Mouse (Mus musculus) forebrain, embryonic 14.5 days (tissue): ENCODE measurements at regions not wholly inside any gene's neighbourhood (a gene's known extent, or its start where the extent isn't known, plus 50 kb on each side); places are given as distances from the start of the nearest gene placed in this dataset.

Source experiments
- ATAC-seq: fragments of 200-750 bp; cut with Nextera tagmentation; 2 replicates; pipeline ENCODE4 v1.8.0; 2017; ENCODE audit warnings: mild to moderate bottlenecking, moderate library complexity
- DNase-seq: peaks from one replicate; pipeline ENCODE4 v3.0.0-alpha.2; 2015; ENCODE audit warnings: low spot score
- H3K27ac ChIP-seq: fragments of 300-500 bp; sonication (generic); 2 replicates; pipeline ENCODE4 v1.5.1; 2014; ENCODE audit warnings: low read depth, mild to moderate bottlenecking, control low read depth, low read length, moderate library complexity
- H3K27me3 ChIP-seq: fragments of 300-500 bp; sonication (generic); replicated peaks from 2 replicates; pipeline ENCODE4 v1.6.1; 2014; ENCODE audit warnings: low read length, control low read depth, mixed read lengths; ENCODE audit not compliant: control insufficient read depth, insufficient read depth
- H3K36me3 ChIP-seq: fragments of 300-500 bp; sonication (generic); 2 replicates; pipeline ENCODE4 v1.6.1; 2014; ENCODE audit warnings: low read length, control low read depth; ENCODE audit not compliant: control insufficient read depth, insufficient read depth
- H3K4me1 ChIP-seq: fragments of 300-500 bp; sonication (generic); 2 replicates; pipeline ENCODE4 v1.6.1; 2014; ENCODE audit warnings: antibody characterized with exemption, low read length, control low read depth; ENCODE audit not compliant: control insufficient read depth, insufficient read depth
- H3K4me2 ChIP-seq: fragments of 300-500 bp; sonication (generic); 2 replicates; pipeline ENCODE4 v1.6.1; 2014; ENCODE audit warnings: mild to moderate bottlenecking, control low read depth, low read length
- H3K4me3 ChIP-seq: fragments of 300-500 bp; sonication (generic); 2 replicates; pipeline ENCODE4 v1.5.1; 2014; ENCODE audit warnings: low read depth, low read length, control low read depth
- H3K9ac ChIP-seq: fragments of 300-500 bp; sonication (generic); 2 replicates; pipeline ENCODE4 v1.6.1; 2014; ENCODE audit warnings: mild to moderate bottlenecking, low read length, control low read depth, moderate library complexity
- H3K9me3 ChIP-seq: fragments of 300-500 bp; sonication (generic); replicated peaks from 2 replicates; pipeline ENCODE4 v1.6.1; 2016; ENCODE audit warnings: low read length, control low read depth, mixed read lengths; ENCODE audit not compliant: control insufficient read depth
- WGBS: fragments of 180-500 bp; shearing (Covaris S2); extraction: QIAGEN DNeasy Blood & Tissue Kit; methylation state at CpG from one replicate; pipeline ENCODE4 v1.1.7; 2014; 5-methylcytosine and 5-hydroxymethylcytosine counted together

- peaks cover 29% of the 10 kb centered on the region for H3K4me1 ChIP-seq
- H3K4me3 ChIP-seq = no peak overlapping the region
- H3K27ac ChIP-seq = no peak overlapping the region
- 76% methylated on average over 7 of the region's 7 CpGs for WGBS
- no peak overlapping the region for H3K9ac ChIP-seq
- H3K4me2 ChIP-seq = no peak overlapping the region
- ATAC-seq (no peak), DNase-seq (no peak)
- peaks cover 6% of the 10 kb centered on the region; the same call in 1 of the 2 replicates for H3K9me3 ChIP-seq
- no peaks in the 10 kb centered on the region for H3K36me3 ChIP-seq
- H3K27me3 ChIP-seq = no peaks in the 10 kb centered on the region
Observed at GRCm38 (mm10) chr5:111663831-111664230, 69.9 kb upstream of the Gm26897 start.

- no peak overlapping the region for H3K4me3 ChIP-seq
- ATAC-seq (no peak), DNase-seq (no peak)
- no peak overlapping the region for H3K27ac ChIP-seq
- H3K4me1 ChIP-seq = peaks cover 20% of the 10 kb centered on the region
- no peak overlapping the region for H3K9ac ChIP-seq
- no peaks in the 10 kb centered on the region for H3K27me3 ChIP-seq
- H3K4me2 ChIP-seq = no peak overlapping the region
- H3K36me3 ChIP-seq = no peaks in the 10 kb centered on the region
- peaks cover 6% of the 10 kb centered on the region; the same call in 1 of the 2 replicates for H3K9me3 ChIP-seq
- 84% methylated on average over 19 of the region's 19 CpGs for WGBS
Observed at GRCm38 (mm10) chr5:111665406-111665805, 68.3 kb upstream of the Gm26897 start.

- Histone ChIP-seq H3K27me3 (no peaks in the 10 kb centered on the region), H3K4me1 (peaks cover 14% of the 10 kb centered on the region), H3K9me3 (peaks cover 6% of the 10 kb centered on the region; the same call in 1 of the 2 replicates), H3K27ac (no peak overlapping the region), H3K4me3 (no peak overlapping the region), H3K9ac (no peak overlapping the region), H3K4me2 (no peak overlapping the region), H3K36me3 (no peaks in the 10 kb centered on the region)
- ATAC-seq = no peak
- DNase-seq = no peak
- 75% methylated on average over 8 of the region's 8 CpGs for WGBS
Observed at GRCm38 (mm10) chr5:111666007-111666406, 67.7 kb upstream of the Gm26897 start.

GRCm38 (mm10) chr5:111667901-111668300, 65.8 kb upstream of the Gm26897 start:
- Histone ChIP-seq H3K36me3 (no peaks in the 10 kb centered on the region), H3K9ac (no peak overlapping the region), H3K4me1 (peaks cover 9% of the 10 kb centered on the region), H3K4me3 (no peak overlapping the region), H3K27ac (no peak overlapping the region), H3K27me3 (no peaks in the 10 kb centered on the region), H3K4me2 (no peak overlapping the region), H3K9me3 (peaks cover 6% of the 10 kb centered on the region; the same call in 1 of the 2 replicates)
- no peak for ATAC-seq
- WGBS = 74% methylated on average over 3 of the region's 3 CpGs
- no peak for DNase-seq

- H3K4me3 ChIP-seq = no peak overlapping the region
- H3K4me2 ChIP-seq = no peak overlapping the region
- H3K9me3 ChIP-seq = peaks cover 6% of the 10 kb centered on the region; the same call in 1 of the 2 replicates
- no peak overlapping the region for H3K27ac ChIP-seq
- peaks cover 9% of the 10 kb centered on the region for H3K4me1 ChIP-seq
- DNase-seq (no peak), ATAC-seq (no peak)
- H3K9ac ChIP-seq = no peak overlapping the region
- H3K36me3 ChIP-seq = no peaks in the 10 kb centered on the region
- H3K27me3 ChIP-seq = no peaks in the 10 kb centered on the region
Observed at GRCm38 (mm10) chr5:111669139-111669538, 64.6 kb upstream of the Gm26897 start.

- DNase-seq (no peak), ATAC-seq (no peak)
- no peaks in the 10 kb centered on the region for H3K27me3 ChIP-seq
- H3K4me3 ChIP-seq = no peak overlapping the region
- WGBS = 68% methylated on average over 6 of the region's 6 CpGs
- H3K27ac ChIP-seq = 0 out of 2 replicates have a peak overlapping the region, but pooled peaks have one; percentile 21
- no peaks in the 10 kb centered on the region for H3K36me3 ChIP-seq
- H3K9ac ChIP-seq = no peak overlapping the region
- H3K9me3 ChIP-seq = peaks cover 6% of the 10 kb centered on the region; the same call in 1 of the 2 replicates
- peaks cover 24% of the 10 kb centered on the region for H3K4me1 ChIP-seq
- H3K4me2 ChIP-seq = no peak overlapping the region
Observed at GRCm38 (mm10) chr5:111671762-111672161, 62.0 kb upstream of the Gm26897 start.

GRCm38 (mm10) chr5:111674976-111675672, 58.6 kb upstream of the Gm26897 start:
- DNase-seq = no peak
- H3K9me3 ChIP-seq = no peaks in the 10 kb centered on the region
- H3K4me1 ChIP-seq = peaks cover 54% of the 10 kb centered on the region
- H3K27me3 ChIP-seq = no peaks in the 10 kb centered on the region
- WGBS = 65% methylated on average over 6 of the region's 6 CpGs
- H3K4me2 ChIP-seq = no peak overlapping the region
- H3K36me3 ChIP-seq = no peaks in the 10 kb centered on the region
- H3K4me3 ChIP-seq = no peak overlapping the region
- H3K27ac ChIP-seq = peak overlapping the region; percentile 72
- no peak overlapping the region for H3K9ac ChIP-seq
- ATAC-seq = no peak

- ATAC-seq = peak; percentile 40
- Histone ChIP-seq H3K27me3 (no peaks in the 10 kb centered on the region), H3K27ac (peak overlapping the region; percentile 72), H3K9me3 (no peaks in the 10 kb centered on the region), H3K9ac (no peak overlapping the region; the same call in 1 of the 2 replicates), H3K4me1 (peaks cover 54% of the 10 kb centered on the region), H3K36me3 (no peaks in the 10 kb centered on the region), H3K4me3 (no peak overlapping the region), H3K4me2 (no peak overlapping the region)
- DNase-seq = peak; percentile 82
- WGBS = 4% methylated on average over 8 of the region's 8 CpGs
Observed at GRCm38 (mm10) chr5:111675673-111676261, 58.0 kb upstream of the Gm26897 start.

- H3K9me3 ChIP-seq = no peaks in the 10 kb centered on the region
- H3K27me3 ChIP-seq = no peaks in the 10 kb centered on the region
- DNase-seq (peak; percentile 94), ATAC-seq (peak; percentile 72)
- WGBS = 6% methylated on average over 6 of the region's 6 CpGs
- no peak overlapping the region for H3K9ac ChIP-seq
- no peaks in the 10 kb centered on the region for H3K36me3 ChIP-seq
- H3K4me2 ChIP-seq = peak overlapping the region; percentile 12
- H3K27ac ChIP-seq = peak overlapping the region; percentile 80
- peaks cover 62% of the 10 kb centered on the region for H3K4me1 ChIP-seq
- H3K4me3 ChIP-seq = no peak overlapping the region
Observed at GRCm38 (mm10) chr5:111677847-111678311, 55.8 kb upstream of the Gm26897 start.
